Mouse (Mus musculus): Measurements from ENCODE around the gene Kmt2d.

DNA sequence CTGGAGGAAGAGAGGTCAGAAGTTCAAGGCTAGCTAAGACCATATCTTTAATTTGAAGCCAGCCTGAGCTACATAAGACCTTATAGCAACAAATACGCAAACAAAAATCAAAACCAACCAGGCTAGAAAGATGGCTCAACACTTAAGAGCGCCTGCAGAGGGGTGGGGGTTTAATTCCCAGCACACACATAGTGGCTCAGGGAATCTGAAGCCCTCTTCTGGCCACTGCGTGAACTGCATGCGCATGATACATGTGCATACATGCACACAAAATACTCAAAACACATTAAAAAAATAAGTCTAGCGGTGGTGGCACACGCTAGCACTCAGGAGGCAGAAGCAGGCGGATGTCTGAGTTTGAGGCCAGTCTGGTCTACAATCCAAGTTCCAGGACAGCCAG lies 85.3 kb downstream of the Kmt2d start:
- TF ChIP-seq GATA1 (IDR thresholded peaks at IDR 0.05; ENCODE audit: borderline replicate concordance, low read length) (no peak), FLI1 (IDR thresholded peaks at IDR 0.05; ENCODE audit: low read length) (no peak)

All from megakaryocyte, embryonic 14.5 days (primary cell).